Mouse (Mus musculus): Measurements from ENCODE around the gene Hspa2. TPM values are rescaled to one million over a fixed set of nuclear protein-coding genes. Genes with fewer than 3 reads are reported as not detected.

The Hspa2 gene
- polyA plus RNA-seq, 1 experiment from 2014 or later: 13.0 TPM

DNA sequence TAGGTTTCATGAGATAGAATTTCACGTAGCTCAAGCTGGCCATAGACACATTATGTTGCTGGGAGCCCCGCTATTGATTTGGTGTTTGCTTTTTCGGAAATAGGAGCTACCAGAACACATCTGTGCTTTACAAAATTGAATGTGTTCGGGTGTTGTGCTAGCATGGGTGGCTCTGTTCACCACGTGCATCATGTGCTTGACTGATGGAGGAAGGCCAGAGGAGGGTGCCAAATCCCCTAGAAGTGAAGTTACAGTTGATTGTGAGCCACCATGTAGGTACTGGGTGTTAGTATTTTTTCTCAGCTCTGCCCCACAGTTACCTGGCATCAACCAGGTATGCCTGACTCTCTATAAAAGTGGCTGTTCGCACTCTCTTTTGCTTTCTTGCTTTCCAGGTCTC lies 40.9 kb downstream of the Hspa2 start:
- Histone ChIP-seq H3K9me3 (no peaks in the 10 kb centered on the region), H3K27me3 (no peaks in the 10 kb centered on the region), H3K4me1 (no peaks in the 10 kb centered on the region), H3K4me3 (no peak overlapping the region), H3K27ac (no peak overlapping the region), H3K4me2 (no peak overlapping the region), H3K36me3 (no peaks in the 10 kb centered on the region), H3K9ac (no peak overlapping the region)
- no peak for ATAC-seq (ENCODE audit: insufficient number of reproducible peaks, low FRiP score, low TSS enrichment, low read depth)
- WGBS: 85% methylated on average over 6 of the region's 6 CpGs

DNA sequence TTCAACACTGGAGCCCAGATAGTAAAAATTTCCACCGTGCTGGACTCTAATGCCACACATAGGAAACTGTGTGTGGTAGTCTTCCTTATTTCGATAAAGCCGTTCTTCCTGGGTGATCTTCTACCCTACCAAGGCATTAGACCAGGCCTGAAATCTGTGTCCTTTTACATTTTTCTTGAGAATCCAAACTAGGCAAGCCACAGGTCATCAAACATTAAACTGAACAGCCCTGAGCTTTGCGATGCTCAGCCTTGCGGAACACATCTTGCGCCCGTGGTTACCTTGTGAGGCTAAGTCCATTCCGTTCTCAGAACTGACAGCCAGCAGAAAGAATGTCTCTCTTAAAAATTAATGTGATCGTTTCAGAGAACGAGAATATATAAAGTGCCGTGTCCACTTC lies 42.2 kb downstream of the Hspa2 start:
- no peak overlapping the region for H3K4me2 ChIP-seq

DNA sequence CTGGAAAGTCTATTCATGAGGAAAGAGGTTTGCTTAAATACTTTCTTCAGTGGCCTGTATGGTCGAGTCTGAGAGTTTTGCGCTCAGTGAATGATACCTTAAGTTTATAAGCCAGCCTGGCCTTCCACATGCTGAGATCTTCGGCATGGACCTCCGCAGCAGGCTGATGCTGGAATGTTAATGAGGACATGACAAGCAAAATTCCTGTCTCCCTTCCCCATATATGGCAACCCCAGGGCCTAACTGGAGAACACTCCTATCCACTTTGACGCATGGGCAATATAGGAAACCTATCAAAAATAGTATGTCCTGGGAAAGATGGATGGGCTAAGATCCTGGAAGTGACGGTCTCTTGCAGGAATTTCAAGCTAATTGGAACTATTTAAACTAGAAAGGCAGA lies 44.2 kb downstream of the Hspa2 start:
- H3K27ac ChIP-seq: no peak overlapping the region
- H3K4me3 ChIP-seq: no peak overlapping the region
- no peaks in the 10 kb centered on the region for H3K9me3 ChIP-seq
- ATAC-seq (ENCODE audit: insufficient number of reproducible peaks, low FRiP score, low TSS enrichment, low read depth): no peak
- no peak overlapping the region for H3K4me2 ChIP-seq
- WGBS: 49% methylated on average over 6 of the region's 6 CpGs
- no peaks in the 10 kb centered on the region for H3K27me3 ChIP-seq
- no peaks in the 10 kb centered on the region for H3K4me1 ChIP-seq
- H3K36me3 ChIP-seq: no peaks in the 10 kb centered on the region
- H3K9ac ChIP-seq: no peak overlapping the region

More for the DNA sequence above, 42.2 kb downstream of the Hspa2 start:
- Histone ChIP-seq H3K9me3 (no peaks in the 10 kb centered on the region), H3K4me1 (no peaks in the 10 kb centered on the region), H3K27me3 (no peaks in the 10 kb centered on the region), H3K27ac (no peak overlapping the region), H3K4me3 (no peak overlapping the region), H3K36me3 (no peaks in the 10 kb centered on the region), H3K9ac (no peak overlapping the region)
- no peak for ATAC-seq (ENCODE audit: insufficient number of reproducible peaks, low FRiP score, low TSS enrichment, low read depth)
- 84% methylated on average over 11 of the region's 11 CpGs for whole genome bisulfite sequencing

DNA sequence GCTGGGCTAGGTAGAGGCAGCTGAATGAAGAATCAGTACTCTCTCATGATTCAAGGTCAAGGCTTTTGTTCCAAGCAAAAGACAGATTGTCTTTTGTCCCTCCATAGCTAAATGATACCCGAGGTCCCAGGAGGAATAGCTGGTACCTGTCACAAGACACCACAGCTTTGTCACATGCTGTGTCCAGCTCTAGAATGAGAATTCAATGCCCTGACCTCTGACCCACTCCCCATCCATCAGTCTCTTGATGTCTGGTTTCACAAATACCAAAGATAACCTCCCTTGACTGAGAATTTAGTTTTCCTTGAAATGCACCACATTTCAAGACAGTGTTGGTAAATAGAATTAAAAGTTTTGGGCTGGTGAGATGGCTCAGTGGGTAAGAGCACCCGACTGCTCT lies 48.2 kb downstream of the Hspa2 start:
- Histone ChIP-seq H3K4me2 (no peak overlapping the region), H3K27ac (no peak overlapping the region), H3K4me1 (no peaks in the 10 kb centered on the region), H3K4me3 (no peak overlapping the region), H3K36me3 (no peaks in the 10 kb centered on the region), H3K9ac (no peak overlapping the region), H3K27me3 (no peaks in the 10 kb centered on the region), H3K9me3 (no peaks in the 10 kb centered on the region)
- 59% methylated on average over 2 of the region's 2 CpGs for WGBS
- ATAC-seq (ENCODE audit: insufficient number of reproducible peaks, low FRiP score, low TSS enrichment, low read depth): no peak

Other genes with a start within 250 kb of the Hspa2 start
- gene Esr2, start 226.9 kb upstream of the Hspa2 start, polyA plus RNA-seq (2015; fragmentation: Nextera tagmentation; extraction: Ambion mirVana): 0.09 and 0.14 TPM in 2 replicates
- gene Tex21, start 157.4 kb upstream of the Hspa2 start, polyA plus RNA-seq (2015; fragmentation: Nextera tagmentation; extraction: Ambion mirVana): 0.17 TPM in 1 of 2 replicates, not detected in the other
- gene Mthfd1, start 148.9 kb upstream of the Hspa2 start, polyA plus RNA-seq (2015; fragmentation: Nextera tagmentation; extraction: Ambion mirVana): 55.6 and 57.8 TPM in 2 replicates
- gene Akap5, start 79.3 kb upstream of the Hspa2 start, polyA plus RNA-seq (2015; fragmentation: Nextera tagmentation; extraction: Ambion mirVana): 1.0 and 1.2 TPM in 2 replicates
- 16.9 and 18.1 TPM in 2 replicates for gene Zbtb25, start 34.6 kb upstream of the Hspa2 start, polyA plus RNA-seq (2015; fragmentation: Nextera tagmentation; extraction: Ambion mirVana)
- gene Zbtb1, start 33.9 kb upstream of the Hspa2 start, polyA plus RNA-seq (2015; fragmentation: Nextera tagmentation; extraction: Ambion mirVana): 9.6 and 10.0 TPM in 2 replicates
- 3.4 and 4.0 TPM in 2 replicates for gene Ppp1r36, start 13.4 kb downstream of the Hspa2 start, polyA plus RNA-seq (2015; fragmentation: Nextera tagmentation; extraction: Ambion mirVana)
- gene Plekhg3, start 126.7 kb downstream of the Hspa2 start, polyA plus RNA-seq (2015; fragmentation: Nextera tagmentation; extraction: Ambion mirVana): 6.0 and 8.0 TPM in 2 replicates